Mouse (Mus musculus) liver, adult 2 months (tissue): ENCODE measurements around the gene Taok2.

Source experiments
- CTCF ChIP-seq: fragments of 200-500 bp; IDR thresholded peaks from 2 replicates; pipeline ENCODE4 v1.5.1; 2011; ENCODE audit warnings: low read depth, low read length, control low read depth
- POLR2A ChIP-seq: fragments of 200-500 bp; IDR thresholded peaks from 2 replicates; pipeline ENCODE4 v1.6.1; 2011; ENCODE audit warnings: low read length, control low read depth; ENCODE audit not compliant: insufficient read depth; ENCODE audit errors: extremely low read depth

- TF ChIP-seq CTCF (peak; percentile 93), POLR2A (no peak)
Measured at GRCm38 (mm10) chr7:126832036-126832598, 52.4 kb downstream of the Taok2 start.
